Mouse (Mus musculus) heart, adult 2 months (tissue): ENCODE data around the gene Ak9.

Source experiments
- CTCF ChIP-seq: fragments of 200-600 bp; IDR thresholded peaks from 2 replicates; pipeline ENCODE4 v1.8.1; 2022; ENCODE audit warnings: antibody characterized with exemption, mild to moderate bottlenecking, moderate library complexity
- EP300 ChIP-seq: fragments of 200-500 bp; IDR thresholded peaks from 2 replicates; pipeline ENCODE4 v1.6.1; 2011; ENCODE audit warnings: low read depth, low read length, control low read depth; ENCODE audit not compliant: insufficient read depth
- POLR2A ChIP-seq: fragments of 200-500 bp; IDR thresholded peaks from 2 replicates; pipeline ENCODE4 v1.6.1; 2011; ENCODE audit warnings: mild to moderate bottlenecking, low read depth, low read length, control low read depth; ENCODE audit not compliant: insufficient read depth

- no peak for TF ChIP-seq CTCF
- TF ChIP-seq POLR2A: no peak
- TF ChIP-seq EP300: no peak
Observed at GRCm38 (mm10) chr10:41365086-41365485, 61.3 kb downstream of the Ak9 start.
